Mouse (Mus musculus): ENCODE results near the gene Bbox1. TPM values are rescaled to one million over a fixed set of nuclear protein-coding genes. Genes with fewer than 3 reads are reported as not detected.

Bbox1 gene
- polyA plus RNA-seq (2015; fragmentation: Nextera tagmentation; extraction: Ambion mirVana), result 0.27 and 0.56 TPM in 2 replicates

GRCm38 (mm10) chr2:110314509-110315155 lies at the start of gene Bbox1:
Gene Bbox1 (minus strand): TSS chr2:110314560.

GRCm38 (mm10) chr2:110362432-110363283 lies 48.3 kb upstream of the Bbox1 start, which contains the start of gene Fibin:
Gene Fibin (minus strand): TSS chr2:110363183.

Other genes starting within 250 kb of the Bbox1 start
- 63.1 and 72.3 TPM in 2 replicates for gene Fibin, start 48.6 kb upstream of the Bbox1 start, polyA plus RNA-seq (2015; fragmentation: Nextera tagmentation; extraction: Ambion mirVana)

Data from skeletal muscle tissue, postnatal 0 days (tissue).